Mouse (Mus musculus) heart, adult 2 months (tissue): ENCODE data around the gene Klc1.

Source experiments
- CTCF ChIP-seq: fragments of 200-600 bp; IDR thresholded peaks from 2 replicates; pipeline ENCODE4 v1.8.1; 2022; ENCODE audit warnings: antibody characterized with exemption, mild to moderate bottlenecking, moderate library complexity
- EP300 ChIP-seq: fragments of 200-500 bp; IDR thresholded peaks from 2 replicates; pipeline ENCODE4 v1.6.1; 2011; ENCODE audit warnings: low read depth, low read length, control low read depth; ENCODE audit not compliant: insufficient read depth

GRCm38 (mm10) chr12:111808775-111809174 lies 50.1 kb downstream of the Klc1 start:
- no peak for TF ChIP-seq CTCF
- no peak for TF ChIP-seq EP300
